Mouse (Mus musculus): ENCODE measurements around the gene Dusp7.

GRCm38 (mm10) chr9:106319095-106319494, 49.3 kb upstream of the Dusp7 start:
- TF ChIP-seq CTCF (IDR thresholded peaks at IDR 0.05) (no peak), EP300 (IDR thresholded peaks at IDR 0.05) (no peak)

Measured in lung, postnatal 0 days (tissue).